Mouse (Mus musculus): ENCODE results near the gene Trib2.
A peak's percentile ranks its signal among the peaks of the same experiment; 100 is the strongest.

Gene Trib2

DNA sequence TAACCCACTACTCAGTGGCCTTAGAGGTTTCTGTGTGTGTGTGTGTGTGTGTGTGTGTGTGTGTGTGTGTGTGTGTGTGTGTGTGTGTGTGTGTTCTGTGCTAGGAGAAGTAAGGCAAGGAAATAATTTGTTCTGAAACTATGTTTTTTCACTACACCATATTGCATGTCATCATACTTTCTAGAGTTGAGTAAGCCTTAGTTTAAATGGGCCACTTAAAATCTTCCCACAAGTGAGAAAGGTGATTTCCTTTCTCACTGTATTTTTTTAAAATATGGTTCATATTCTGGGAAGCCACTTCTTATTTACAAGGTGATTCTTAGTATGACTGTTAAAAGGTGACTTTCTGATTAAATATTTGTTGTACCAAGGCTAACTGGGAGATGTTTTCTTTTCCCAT, 4.3 kb upstream of the Trib2 start:
- TF ChIP-seq GATA4 (IDR thresholded peaks at IDR 0.05; ENCODE audit: insufficient replicate concordance, low read length), result no peak

DNA sequence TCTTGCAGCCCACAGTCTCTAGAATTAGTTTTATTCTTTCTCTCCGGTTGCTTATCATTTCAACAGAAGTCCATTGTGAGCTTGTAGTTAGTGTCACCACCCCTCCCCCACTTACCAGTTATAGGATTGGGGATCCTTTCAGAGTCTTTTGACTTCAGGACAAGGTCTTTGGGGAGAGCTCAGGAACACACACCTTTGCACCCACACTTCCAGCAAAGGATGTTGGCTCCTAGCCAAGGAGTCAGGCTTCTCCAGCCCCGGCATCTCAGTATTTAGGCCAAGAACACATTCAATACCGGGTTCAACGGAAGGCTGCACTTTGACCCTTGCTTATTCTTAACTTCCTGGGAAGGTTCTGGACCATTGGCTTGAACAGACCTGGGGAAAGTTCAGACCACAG, 643 bp upstream of the Trib2 start:
- TF ChIP-seq GATA4 (IDR thresholded peaks at IDR 0.05; ENCODE audit: insufficient replicate concordance, low read length), result no peak

DNA sequence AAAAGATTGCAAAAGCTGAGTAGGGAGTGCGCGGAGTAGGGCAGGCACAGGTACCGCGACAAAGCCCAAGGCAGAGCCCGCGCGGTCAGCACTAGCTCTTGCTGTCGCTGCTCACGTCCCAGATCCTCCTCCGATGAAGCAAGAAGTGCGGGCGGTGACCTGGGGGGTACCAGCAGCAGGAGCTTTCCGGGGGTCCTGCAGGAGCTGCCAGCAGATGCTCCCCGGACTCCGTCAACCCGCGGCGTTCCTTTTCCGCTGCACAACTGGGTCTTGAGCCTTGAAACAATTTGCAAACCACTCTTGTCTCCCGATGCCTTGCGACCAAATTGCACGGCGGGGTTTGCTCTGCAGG, 492 bp downstream of the Trib2 start:
- no peak for TF ChIP-seq GATA4 (IDR thresholded peaks at IDR 0.05; ENCODE audit: insufficient replicate concordance, low read length)

DNA sequence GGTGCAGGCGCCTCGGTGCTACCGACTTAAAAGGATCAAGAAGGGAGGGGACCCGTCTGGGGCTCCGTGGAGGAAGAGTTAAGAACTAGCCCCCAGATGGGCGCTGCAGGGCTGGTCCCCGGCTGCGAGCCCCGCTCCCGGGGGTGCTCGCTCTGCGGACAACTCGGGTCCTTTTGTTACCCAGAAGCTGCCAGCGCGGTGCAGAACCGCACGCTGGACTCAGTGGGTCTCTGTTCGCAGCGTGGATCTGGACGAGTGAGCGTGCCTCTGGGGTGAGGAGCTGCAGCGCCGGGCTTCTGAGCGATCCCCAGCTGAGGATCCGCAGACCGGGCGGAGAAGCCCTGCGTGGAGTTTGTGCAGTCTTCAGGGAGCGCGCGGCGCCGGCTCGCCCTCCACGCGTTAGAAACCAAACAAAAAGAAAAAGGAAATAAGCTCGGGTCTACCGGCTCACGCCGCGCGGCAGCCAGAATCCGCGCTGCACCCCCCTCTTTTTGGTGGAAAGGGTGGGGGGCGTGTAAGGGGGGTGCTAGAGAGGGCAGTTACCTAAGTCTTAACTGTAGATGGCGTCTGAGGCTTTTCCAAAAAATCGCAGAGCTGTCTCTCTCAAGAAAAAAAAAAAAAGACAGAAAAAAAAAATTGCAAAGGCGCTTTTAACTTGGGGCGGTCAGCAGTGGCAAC, 1.0 kb downstream of the Trib2 start:
- TF ChIP-seq GATA4 (IDR thresholded peaks at IDR 0.05; ENCODE audit: insufficient replicate concordance, low read length), result no peak

DNA sequence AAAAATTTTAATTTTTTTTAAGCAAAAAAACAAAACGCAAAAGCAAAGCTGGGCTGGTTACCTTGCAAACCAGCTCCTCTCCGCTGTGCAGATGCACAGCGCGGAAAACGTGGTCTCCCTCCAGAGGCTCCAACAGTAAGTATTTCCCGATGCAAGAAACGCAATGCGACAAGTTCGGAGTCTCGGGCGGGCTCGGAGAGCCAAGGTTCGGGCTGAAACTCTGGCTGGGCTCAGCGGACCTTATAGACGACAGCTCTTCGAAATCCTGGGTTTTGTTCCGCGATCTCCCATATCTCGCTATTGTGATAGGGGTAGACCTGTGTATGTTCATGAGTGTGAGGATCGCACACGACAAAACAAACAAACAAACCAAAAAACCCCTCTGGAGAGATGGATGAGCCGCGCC, 1.5 kb downstream of the Trib2 start:
- TF ChIP-seq GATA4 (IDR thresholded peaks at IDR 0.05; ENCODE audit: insufficient replicate concordance, low read length), result no peak

DNA sequence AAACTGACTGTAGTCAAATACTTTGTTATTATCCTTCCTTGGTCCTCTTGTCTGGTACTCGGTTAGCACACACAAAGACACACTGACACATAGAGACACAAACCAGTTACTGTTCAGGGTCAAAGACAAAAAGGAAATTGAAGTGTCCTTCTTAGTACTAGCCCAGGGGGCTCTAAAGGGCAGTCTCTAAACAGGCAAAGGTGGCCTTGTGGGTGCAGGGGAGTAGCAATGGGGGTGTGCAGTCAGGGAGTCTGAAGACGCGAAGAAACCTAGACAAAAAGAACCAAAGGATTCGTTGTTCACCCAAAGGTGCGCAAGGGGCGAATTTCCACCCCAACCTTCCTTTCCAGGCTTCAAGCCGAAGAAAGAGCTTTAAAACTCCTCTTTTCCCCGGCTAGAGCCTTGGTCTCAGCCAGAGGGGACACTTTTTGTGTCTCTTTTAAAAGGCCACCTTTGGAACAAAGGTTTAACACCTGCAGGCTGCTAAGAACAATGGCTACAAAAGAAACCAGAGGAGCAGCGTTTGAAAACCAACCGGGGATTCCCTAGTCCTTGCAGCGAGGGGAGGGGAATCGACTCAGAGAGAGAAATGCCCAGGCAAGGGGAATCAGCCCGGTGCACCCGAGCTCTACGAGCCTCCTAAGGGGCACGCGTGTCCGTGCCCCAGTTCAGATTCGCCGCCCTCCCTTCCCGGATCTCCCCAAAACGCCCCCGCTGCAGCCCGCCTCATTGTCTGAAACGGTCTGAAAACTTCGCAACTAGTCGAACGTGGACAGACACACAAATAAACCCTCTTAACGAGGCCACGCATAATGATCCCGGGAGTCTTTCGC, 2.3 kb downstream of the Trib2 start:
- TF ChIP-seq GATA4 (IDR thresholded peaks at IDR 0.05; ENCODE audit: insufficient replicate concordance, low read length), result no peak

DNA sequence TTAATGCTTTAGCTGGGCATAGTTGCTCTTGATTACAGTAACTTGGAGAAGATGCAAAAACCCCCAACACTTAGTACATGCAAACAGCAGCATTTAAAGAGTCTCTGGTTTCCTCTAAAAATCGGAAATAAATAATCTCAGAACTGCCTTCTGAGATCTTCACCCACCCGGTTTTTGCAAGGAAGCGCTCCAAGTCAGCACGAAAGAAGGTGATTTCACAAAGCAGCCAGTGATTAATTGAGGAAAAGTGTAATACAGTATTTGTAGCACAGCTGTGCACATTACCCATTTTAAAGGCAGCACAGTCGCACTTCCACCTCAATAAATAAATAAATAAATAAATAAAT, 2.9 kb downstream of the Trib2 start:
- TF ChIP-seq GATA4 (IDR thresholded peaks at IDR 0.05; ENCODE audit: insufficient replicate concordance, low read length), result no peak

DNA sequence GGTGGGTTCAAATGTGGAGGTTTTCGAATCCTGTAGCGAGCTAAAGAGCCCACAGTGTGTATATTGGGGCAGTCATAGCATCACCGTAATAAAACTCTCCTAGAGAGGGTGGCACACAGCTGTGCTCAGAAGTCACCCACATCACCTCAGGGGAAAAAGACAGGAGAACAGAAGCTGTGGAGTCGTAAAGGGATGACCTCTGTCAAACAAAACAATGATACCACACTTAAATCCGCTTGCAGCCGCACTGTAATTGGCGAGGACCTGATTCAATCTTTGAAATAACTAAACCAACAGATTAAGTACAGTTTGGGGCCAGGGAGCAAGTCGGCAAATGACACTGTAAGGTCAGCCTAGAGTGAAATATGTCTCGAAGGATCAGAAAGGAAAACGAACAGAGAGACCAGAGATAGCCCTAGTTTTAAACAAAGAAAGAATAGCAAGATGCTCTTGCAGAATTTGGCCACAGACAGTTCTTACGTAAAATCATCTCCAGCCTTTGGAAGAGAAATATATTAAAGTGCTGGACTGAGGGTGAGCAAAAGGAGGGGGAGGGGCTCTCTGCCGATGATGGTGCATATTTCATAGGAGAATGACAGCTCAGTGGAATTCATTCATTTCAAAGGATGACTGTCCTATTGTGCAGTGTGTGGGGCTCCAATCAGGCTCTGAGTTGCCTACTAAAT, 3.4 kb downstream of the Trib2 start:
- TF ChIP-seq GATA4 (IDR thresholded peaks at IDR 0.05; ENCODE audit: insufficient replicate concordance, low read length), result no peak

DNA sequence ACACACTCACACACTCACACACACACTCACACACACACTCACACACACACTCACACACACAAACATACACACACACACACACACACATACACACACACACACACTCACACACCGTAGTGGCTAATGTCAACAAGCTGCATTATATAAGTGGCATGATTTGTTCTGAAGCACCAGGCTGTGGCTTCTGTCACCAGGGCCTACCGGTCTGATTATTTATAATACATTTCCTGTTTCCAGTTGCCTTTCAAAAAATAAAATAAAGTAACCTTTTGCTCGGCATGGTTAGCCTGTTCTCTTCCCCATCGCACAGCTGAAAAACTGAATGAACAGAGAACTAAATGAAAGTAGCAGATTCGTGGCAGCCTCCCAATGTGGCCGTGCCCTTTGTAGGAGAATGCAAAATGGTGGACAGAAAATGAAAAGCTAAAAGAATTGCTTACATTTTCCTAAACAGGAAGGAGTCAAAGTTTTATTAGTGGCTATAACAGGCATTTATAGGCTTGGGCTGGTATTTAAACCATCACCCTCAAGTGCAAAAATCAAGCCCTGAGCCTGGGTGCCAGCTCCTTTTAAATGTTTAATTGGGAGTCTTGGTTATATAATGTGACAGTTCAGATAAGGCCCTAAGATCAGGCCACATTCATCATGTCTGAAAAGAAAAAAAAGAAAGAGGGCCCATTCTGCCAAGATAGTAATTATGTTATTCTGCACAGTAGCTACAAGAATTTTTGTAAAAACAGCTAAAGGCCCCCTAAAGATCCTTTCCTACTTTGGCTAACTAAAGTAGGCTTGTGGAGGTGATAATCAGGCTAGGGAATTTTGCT, 4.4 kb downstream of the Trib2 start:
- TF ChIP-seq GATA4 (IDR thresholded peaks at IDR 0.05; ENCODE audit: insufficient replicate concordance, low read length), result no peak

DNA sequence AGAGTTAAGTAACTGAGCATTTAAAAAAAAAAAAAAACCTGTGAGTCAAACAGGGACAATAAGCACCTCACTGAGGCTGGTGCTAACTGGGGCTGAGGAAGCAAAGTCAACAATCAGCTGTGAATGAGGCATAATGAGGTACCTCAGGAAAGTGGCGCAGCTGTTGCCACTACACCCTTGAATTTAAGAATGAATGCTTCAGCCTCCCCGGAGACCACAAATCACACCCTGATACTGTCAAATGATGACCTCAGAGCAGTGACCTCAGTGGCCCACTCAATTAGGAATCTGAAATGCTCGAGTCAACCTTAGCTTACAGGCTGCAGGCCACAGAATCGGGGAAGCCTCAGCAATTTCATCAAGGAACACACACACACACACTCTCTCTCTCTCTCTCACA, 5.0 kb downstream of the Trib2 start:
- TF ChIP-seq GATA4 (IDR thresholded peaks at IDR 0.05; ENCODE audit: insufficient replicate concordance, low read length), result no peak

DNA sequence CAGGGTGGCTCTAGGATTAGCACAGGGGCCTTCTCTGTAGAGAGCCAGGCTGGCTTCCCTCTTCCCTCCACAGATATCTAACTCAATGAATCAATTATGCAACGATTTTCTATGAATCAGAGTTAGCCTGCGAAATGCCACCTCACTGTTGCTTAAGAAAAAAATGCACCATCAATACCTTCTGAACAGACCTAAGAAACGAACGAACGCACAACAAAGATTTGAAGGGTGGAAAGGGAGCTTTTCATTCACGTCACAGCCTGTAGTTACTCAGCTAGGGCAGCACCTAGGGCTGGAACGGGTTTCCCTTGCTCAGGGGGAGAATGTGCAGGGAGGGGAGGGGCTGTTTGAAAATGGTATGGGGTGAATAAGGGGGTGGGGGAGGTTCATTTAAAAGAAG, 5.8 kb downstream of the Trib2 start:
- TF ChIP-seq GATA4 (IDR thresholded peaks at IDR 0.05; ENCODE audit: insufficient replicate concordance, low read length), result no peak

DNA sequence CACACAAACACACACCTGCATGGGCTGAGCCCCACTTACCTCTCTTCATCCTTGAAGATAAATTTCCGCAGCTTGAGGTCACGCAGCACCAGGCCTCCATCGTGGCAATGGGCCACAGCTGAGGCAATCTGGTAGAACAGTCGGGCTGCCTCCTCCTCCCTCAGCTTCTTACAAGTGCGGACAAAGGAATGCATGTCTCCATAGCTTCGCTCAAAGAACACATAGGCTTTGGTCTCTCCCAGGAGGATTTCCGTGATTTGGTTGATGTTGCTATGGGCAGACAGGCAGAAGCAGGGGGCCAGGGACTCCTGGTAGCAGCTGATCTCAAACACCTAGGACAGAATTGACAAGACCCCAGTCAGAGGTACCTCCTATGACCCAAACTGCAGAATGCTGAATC, 7.1 kb downstream of the Trib2 start:
- TF ChIP-seq GATA4 (IDR thresholded peaks at IDR 0.05; ENCODE audit: insufficient replicate concordance, low read length), result no peak

DNA sequence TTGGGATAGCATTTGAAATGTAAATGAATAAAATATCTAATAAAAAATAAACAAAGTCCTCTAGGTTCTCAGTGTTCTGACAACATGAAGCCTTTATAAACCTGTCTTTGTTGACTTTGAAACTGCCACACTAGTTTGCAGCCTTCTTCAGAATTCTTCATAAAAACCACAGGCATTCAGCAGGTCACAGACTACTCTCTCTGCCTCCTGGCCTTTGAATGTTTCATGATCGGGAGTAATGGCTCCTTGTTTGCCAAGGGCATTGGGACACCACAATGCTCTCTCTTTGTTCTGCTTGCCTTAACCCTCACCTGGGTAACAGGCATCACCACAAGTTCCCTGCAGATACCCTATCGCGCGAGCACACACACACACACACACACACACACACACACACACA, 7.5 kb downstream of the Trib2 start:
- no peak for TF ChIP-seq GATA4 (IDR thresholded peaks at IDR 0.05; ENCODE audit: insufficient replicate concordance, low read length)

DNA sequence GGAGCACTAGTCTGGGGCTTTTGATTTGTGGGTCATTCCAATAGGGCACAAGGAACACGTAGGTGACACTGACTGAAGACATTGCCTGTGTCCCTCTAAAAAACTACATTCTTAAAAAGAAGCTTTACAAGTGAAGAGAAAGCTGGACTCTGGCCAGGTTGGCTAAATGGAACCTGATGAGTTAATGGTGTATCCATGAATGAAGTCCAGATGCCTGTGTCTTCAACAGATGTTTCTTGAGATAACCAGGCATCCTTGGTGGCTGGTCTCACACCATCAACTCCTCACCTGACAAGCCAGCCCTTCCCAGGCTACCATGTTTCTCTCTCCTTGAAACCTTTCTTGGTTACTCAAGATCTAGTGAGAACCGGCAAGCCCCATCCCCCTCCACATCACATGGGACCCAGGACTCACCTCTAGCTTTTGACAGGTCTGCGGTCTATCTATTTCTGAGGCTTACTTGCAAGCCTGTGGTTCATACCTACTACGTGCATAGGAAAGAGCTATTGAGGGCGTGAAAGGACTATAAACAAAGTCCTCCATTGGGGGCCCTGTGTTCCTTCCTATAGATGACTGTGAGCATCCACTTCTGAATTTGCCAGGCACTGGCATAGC, 8.4 kb downstream of the Trib2 start:
- no peak for TF ChIP-seq GATA4 (IDR thresholded peaks at IDR 0.05; ENCODE audit: insufficient replicate concordance, low read length)

DNA sequence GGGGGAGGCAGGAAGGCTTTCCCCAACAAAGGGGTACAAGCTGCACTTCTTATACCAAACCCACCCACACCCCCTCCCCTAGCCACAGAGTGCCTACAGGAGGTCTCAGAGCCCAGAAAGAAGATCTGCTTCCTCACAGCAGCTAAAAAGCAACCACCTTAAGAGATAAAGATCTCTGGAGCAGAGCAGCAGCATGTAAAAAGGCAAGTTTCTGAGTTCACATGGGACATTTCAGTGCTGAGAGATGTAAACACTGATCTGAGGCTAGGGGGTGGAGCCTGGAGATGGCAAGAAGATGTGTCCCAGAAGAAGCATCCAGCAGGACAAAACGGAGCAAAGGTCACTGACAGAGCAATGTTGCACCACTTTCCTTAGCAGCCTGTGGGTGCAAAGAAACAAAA, 11.8 kb downstream of the Trib2 start:
- peak; percentile 11; the same call in 1 of the 2 replicates for TF ChIP-seq GATA4 (IDR thresholded peaks at IDR 0.05; ENCODE audit: insufficient replicate concordance, low read length)

Measured in liver, adult (tissue).